Mouse (Mus musculus) stomach, embryonic 16.5 days (tissue): ENCODE results near the gene Hivep1. TPM values are rescaled to one million over a fixed set of nuclear protein-coding genes. Genes with fewer than 3 reads are reported as not detected.

Experiments
- ATAC-seq: fragments of 200-750 bp; cut with Nextera tagmentation; 2 replicates; pipeline ENCODE4 v1.8.0; 2017; ENCODE audit warnings: moderate number of reproducible peaks, moderate TSS enrichment; ENCODE audit not compliant: insufficient read depth, low FRiP score
- H3K27ac ChIP-seq: fragments of 300-500 bp; sonication (generic); 2 replicates; pipeline ENCODE4 v1.5.1; 2014; ENCODE audit warnings: low read length
- H3K27me3 ChIP-seq: fragments of 300-500 bp; sonication (generic); 2 replicates; pipeline ENCODE4 v1.6.1; 2014; ENCODE audit warnings: low read length, control low read depth, mixed read lengths; ENCODE audit not compliant: control insufficient read depth, insufficient read depth
- H3K36me3 ChIP-seq: fragments of 300-500 bp; sonication (generic); 2 replicates; pipeline ENCODE4 v1.6.1; 2014; ENCODE audit warnings: low read length; ENCODE audit not compliant: control insufficient read depth, insufficient read depth
- H3K4me1 ChIP-seq: fragments of 300-500 bp; sonication (generic); 2 replicates; pipeline ENCODE4 v1.6.1; 2014; ENCODE audit warnings: low read length, control low read depth, mixed read lengths; ENCODE audit not compliant: control insufficient read depth, insufficient read depth
- H3K4me2 ChIP-seq: fragments of 300-500 bp; sonication (generic); 2 replicates; pipeline ENCODE4 v1.6.1; 2014; ENCODE audit warnings: low read depth, low read length, mixed read lengths
- H3K4me3 ChIP-seq: fragments of 300-500 bp; sonication (generic); replicated peaks from 2 replicates; pipeline ENCODE4 v1.5.1; 2014; ENCODE audit warnings: mild to moderate bottlenecking, low read length
- H3K9ac ChIP-seq: fragments of 300-500 bp; sonication (generic); 2 replicates; pipeline ENCODE4 v1.6.1; 2014; ENCODE audit warnings: low read length
- H3K9me3 ChIP-seq: fragments of 300-500 bp; sonication (generic); replicated peaks from 2 replicates; pipeline ENCODE4 v1.6.1; 2016; ENCODE audit warnings: low read length, control low read depth; ENCODE audit not compliant: control insufficient read depth
- WGBS: fragments of 180-500 bp; shearing (Covaris S2); extraction: QIAGEN DNeasy Blood & Tissue Kit; methylation state at CpG from one replicate; pipeline ENCODE4 v1.1.7; 2014; 5-methylcytosine and 5-hydroxymethylcytosine counted together
- polyA plus RNA-seq: library from polyadenylated mRNA; unstranded; fragments of >200 nt; fragmentation: Nextera tagmentation; extraction: Ambion mirVana; gene quantifications from 2 replicates; pipeline ENCODE4 v1.2.1, GENCODE M21; 2015

Gene Hivep1
- polyA plus RNA-seq, 1 experiment from 2014 or later: 7.0 TPM

GRCm38 (mm10) chr13:42159416-42160185 is 107.8 kb downstream of the Hivep1 start:
- H3K9me3 ChIP-seq: no peaks in the 10 kb centered on the region
- H3K36me3 ChIP-seq: no peaks in the 10 kb centered on the region
- no peak overlapping the region for H3K4me2 ChIP-seq
- no peak overlapping the region for H3K4me3 ChIP-seq
- H3K4me1 ChIP-seq: no peaks in the 10 kb centered on the region
- no peak overlapping the region for H3K27ac ChIP-seq
- no peak for ATAC-seq
- H3K27me3 ChIP-seq: no peaks in the 10 kb centered on the region
- no peak overlapping the region for H3K9ac ChIP-seq
- WGBS: 85% methylated on average over 14 of the region's 14 CpGs

- no peak overlapping the region for H3K4me3 ChIP-seq
- no peak overlapping the region for H3K9ac ChIP-seq
- 90% methylated on average over 1 of the region's 1 CpGs for WGBS
- no peak overlapping the region for H3K4me2 ChIP-seq
- no peaks in the 10 kb centered on the region for H3K36me3 ChIP-seq
- no peak overlapping the region for H3K27ac ChIP-seq
- H3K9me3 ChIP-seq: no peaks in the 10 kb centered on the region
- no peaks in the 10 kb centered on the region for H3K4me1 ChIP-seq
- H3K27me3 ChIP-seq: no peaks in the 10 kb centered on the region
- no peak for ATAC-seq
Observed at GRCm38 (mm10) chr13:42170802-42171201, 119.0 kb downstream of the Hivep1 start.

GRCm38 (mm10) chr13:42174827-42175420 is 123.1 kb downstream of the Hivep1 start:
- no peaks in the 10 kb centered on the region for H3K4me1 ChIP-seq
- H3K4me2 ChIP-seq: no peak overlapping the region
- no peak overlapping the region for H3K27ac ChIP-seq
- H3K27me3 ChIP-seq: no peaks in the 10 kb centered on the region
- no peak for ATAC-seq
- no peaks in the 10 kb centered on the region for H3K9me3 ChIP-seq
- H3K36me3 ChIP-seq: no peaks in the 10 kb centered on the region
- no peak overlapping the region for H3K9ac ChIP-seq
- WGBS: 38% methylated on average over 3 of the region's 3 CpGs
- H3K4me3 ChIP-seq: no peak overlapping the region

GRCm38 (mm10) chr13:42182635-42183034 is 130.8 kb downstream of the Hivep1 start:
- Histone ChIP-seq H3K27me3 (no peaks in the 10 kb centered on the region), H3K27ac (no peak overlapping the region), H3K36me3 (peaks cover 14% of the 10 kb centered on the region), H3K9ac (no peak overlapping the region), H3K4me1 (no peaks in the 10 kb centered on the region), H3K4me2 (no peak overlapping the region), H3K4me3 (no peak overlapping the region), H3K9me3 (no peaks in the 10 kb centered on the region)
- 90% methylated on average over 5 of the region's 5 CpGs for WGBS
- ATAC-seq: no peak

GRCm38 (mm10) chr13:42184131-42184530 is 132.3 kb downstream of the Hivep1 start:
- Histone ChIP-seq H3K4me1 (no peaks in the 10 kb centered on the region), H3K27me3 (no peaks in the 10 kb centered on the region), H3K27ac (no peak overlapping the region), H3K36me3 (peaks cover 14% of the 10 kb centered on the region), H3K4me2 (no peak overlapping the region), H3K9me3 (no peaks in the 10 kb centered on the region), H3K4me3 (no peak overlapping the region), H3K9ac (no peak overlapping the region)
- no peak for ATAC-seq
- WGBS: 94% methylated on average over 17 of the region's 17 CpGs

- ATAC-seq: no peak
- H3K4me1 ChIP-seq: no peaks in the 10 kb centered on the region
Observed at GRCm38 (mm10) chr13:42193016-42193415, 141.2 kb downstream of the Hivep1 start.

GRCm38 (mm10) chr13:42195671-42196070 is 143.8 kb downstream of the Hivep1 start:
- WGBS: 89% methylated on average over 7 of the region's 7 CpGs
- H3K9me3 ChIP-seq: peaks cover 6% of the 10 kb centered on the region
- no peaks in the 10 kb centered on the region for H3K27me3 ChIP-seq
- no peak overlapping the region for H3K9ac ChIP-seq
- no peak overlapping the region for H3K27ac ChIP-seq
- H3K4me1 ChIP-seq: no peaks in the 10 kb centered on the region
- ATAC-seq: no peak
- no peaks in the 10 kb centered on the region for H3K36me3 ChIP-seq
- no peak overlapping the region for H3K4me2 ChIP-seq
- no peak overlapping the region for H3K4me3 ChIP-seq

More at GRCm38 (mm10) chr13:42193016-42193415, 141.2 kb downstream of the Hivep1 start:
- Histone ChIP-seq H3K4me3 (no peak overlapping the region), H3K9ac (no peak overlapping the region), H3K9me3 (no peaks in the 10 kb centered on the region; the same call in 1 of the 2 replicates), H3K36me3 (no peaks in the 10 kb centered on the region), H3K4me2 (no peak overlapping the region), H3K27ac (no peak overlapping the region), H3K27me3 (no peaks in the 10 kb centered on the region)
- WGBS: 43% methylated on average over 9 of the region's 9 CpGs

- ATAC-seq: no peak
Observed at GRCm38 (mm10) chr13:42197656-42198055, 145.8 kb downstream of the Hivep1 start.

GRCm38 (mm10) chr13:42213556-42213955 is 161.7 kb downstream of the Hivep1 start:
- H3K4me3 ChIP-seq: no peak overlapping the region
- WGBS: 81% methylated on average over 6 of the region's 6 CpGs
- H3K27ac ChIP-seq: no peak overlapping the region

More at GRCm38 (mm10) chr13:42197656-42198055, 145.8 kb downstream of the Hivep1 start:
- Histone ChIP-seq H3K27me3 (no peaks in the 10 kb centered on the region), H3K36me3 (no peaks in the 10 kb centered on the region), H3K27ac (no peak overlapping the region), H3K9me3 (peaks cover 6% of the 10 kb centered on the region), H3K9ac (no peak overlapping the region), H3K4me2 (no peak overlapping the region), H3K4me3 (no peak overlapping the region), H3K4me1 (no peaks in the 10 kb centered on the region)
- 88% methylated on average over 2 of the region's 2 CpGs for WGBS

More at GRCm38 (mm10) chr13:42213556-42213955, 161.7 kb downstream of the Hivep1 start:
- H3K9ac ChIP-seq: no peak overlapping the region
- no peak overlapping the region for H3K4me2 ChIP-seq
- ATAC-seq: no peak
- no peaks in the 10 kb centered on the region for H3K36me3 ChIP-seq
- no peaks in the 10 kb centered on the region for H3K27me3 ChIP-seq
- no peaks in the 10 kb centered on the region for H3K4me1 ChIP-seq
- H3K9me3 ChIP-seq: no peaks in the 10 kb centered on the region
